Mouse (Mus musculus) Patski (cell line): ENCODE measurements around the gene Mcf2l. TPM values are rescaled to one million over a fixed set of nuclear protein-coding genes. Genes with fewer than 3 reads are reported as not detected.

Experiments used
- ATAC-seq: fragments of 100-300 bp; one replicate; pipeline ENCODE4 v1.8.0; 2021
- CTCF ChIA-PET: fragments of 350-600 bp; sonication (Branson Sonifier 250); formaldehyde crosslinking; loops from one replicate; lab custom pipeline; 2022; ENCODE audit warnings: inconsistent platforms; lab: Charles Lee
- POLR2A ChIA-PET: fragments of 350-600 bp; sonication (Branson Sonifier 250); formaldehyde crosslinking; loops from one replicate; lab custom pipeline; 2022; ENCODE audit warnings: antibody characterized with exemption, inconsistent platforms; lab: Charles Lee
- DNase-seq: peaks from one replicate; pipeline ENCODE4 v3.0.0-alpha.2; 2011; ENCODE audit warnings: low read depth, low spot score
- H3K27me3 ChIP-seq: fragments of 371-371 bp; one replicate; pipeline ENCODE4 v1.5.1; 2021
- CTCF ChIP-seq: fragments of 100-300 bp; IDR thresholded peaks from one replicate; pipeline ENCODE4 v1.5.1; 2021
- in situ Hi-C: fragments of 300-500 bp; cut with MboI; formaldehyde crosslinking; loops from 3 replicates; pipeline ENCODE4 v1.11.1; 2018; ENCODE audit warnings: low pct_unique_long_range_greater_than_20kb, mixed read lengths
- polyA plus RNA-seq: library from polyadenylated mRNA; unstranded; gene quantifications from one replicate; pipeline ENCODE4 v1.2.3, GENCODE M21; 2021

The Mcf2l gene
- polyA plus RNA-seq, 1 experiment from 2014 or later = 6.8 TPM

- ATAC-seq (no peak), DNase-seq (no peak)
- no peak for TF ChIP-seq CTCF
- ChIA-PET POLR2A (no interaction called here), CTCF (interaction anchor here (2.0 kb wide), 1 partner anchor 20 kb away, joined by 6 read pairs; no protein-coding TSS in a partner anchor)
- in situ Hi-C loops = no loop called here
- no peaks in the 10 kb centered on the region for H3K27me3 ChIP-seq
Measured at GRCm38 (mm10) chr8:12947604-12948573, 74.3 kb downstream of the Mcf2l start.

- ATAC-seq = no peak
- POLR2A ChIA-PET = no interaction called here
- no peak for TF ChIP-seq CTCF
- in situ Hi-C loops = no loop called here
- no peak for DNase-seq
- no peaks in the 10 kb centered on the region for H3K27me3 ChIP-seq
- CTCF ChIA-PET = interaction anchor here (2.0 kb wide), 1 partner anchor 21 kb away, joined by 6 read pairs; no protein-coding TSS in a partner anchor
Measured at GRCm38 (mm10) chr8:12948574-12948961, 75.0 kb downstream of the Mcf2l start.

GRCm38 (mm10) chr8:12951051-12951630 lies 77.5 kb downstream of the Mcf2l start:
- H3K27me3 ChIP-seq = no peaks in the 10 kb centered on the region
- TF ChIP-seq CTCF = no peak
- DNase-seq (no peak), ATAC-seq (no peak)
- in situ Hi-C loops = no loop called here
- POLR2A ChIA-PET = no interaction called here
- CTCF ChIA-PET = no interaction called here

- CTCF ChIA-PET = no interaction called here
- POLR2A ChIA-PET = no interaction called here
- ATAC-seq (no peak), DNase-seq (no peak)
- TF ChIP-seq CTCF = no peak
- in situ Hi-C loops = no loop called here
- H3K27me3 ChIP-seq = no peaks in the 10 kb centered on the region
Measured at GRCm38 (mm10) chr8:12952699-12953098, 79.1 kb downstream of the Mcf2l start.

- POLR2A ChIA-PET = no interaction called here
- no peaks in the 10 kb centered on the region for H3K27me3 ChIP-seq
- in situ Hi-C loops = no loop called here
- CTCF ChIA-PET = no interaction called here
- TF ChIP-seq CTCF = no peak
- DNase-seq (no peak), ATAC-seq (no peak)
Measured at GRCm38 (mm10) chr8:12955362-12955879, 81.8 kb downstream of the Mcf2l start.

- in situ Hi-C loops = no loop called here
- no peak for ATAC-seq
- POLR2A ChIA-PET = no interaction called here
- no peak for TF ChIP-seq CTCF
- CTCF ChIA-PET = no interaction called here
- no peak for DNase-seq
- no peaks in the 10 kb centered on the region for H3K27me3 ChIP-seq
Measured at GRCm38 (mm10) chr8:12955880-12956279, 82.3 kb downstream of the Mcf2l start.

GRCm38 (mm10) chr8:12956941-12957340 lies 83.3 kb downstream of the Mcf2l start:
- DNase-seq (no peak), ATAC-seq (no peak)
- in situ Hi-C loops = no loop called here
- ChIA-PET POLR2A (no interaction called here), CTCF (interaction anchor here (0.5 to 1.4 kb wide), 2 partner anchors 30 to 283 kb away, joined by 3 read pairs; no protein-coding TSS in a partner anchor)
- H3K27me3 ChIP-seq = no peaks in the 10 kb centered on the region
- no peak for TF ChIP-seq CTCF

GRCm38 (mm10) chr8:12957419-12957818 lies 83.8 kb downstream of the Mcf2l start:
- no peaks in the 10 kb centered on the region for H3K27me3 ChIP-seq
- no peak for DNase-seq
- in situ Hi-C loops = no loop called here
- ChIA-PET CTCF (interaction anchor here (0.5 to 1.4 kb wide), 2 partner anchors 30 to 284 kb away, joined by 3 read pairs; no protein-coding TSS in a partner anchor), POLR2A (no interaction called here)
- no peak for TF ChIP-seq CTCF
- ATAC-seq = no peak

- no peaks in the 10 kb centered on the region for H3K27me3 ChIP-seq
- ChIA-PET CTCF (interaction anchor here (1.9 kb wide), 1 partner anchor 12 kb away, joined by 4 read pairs; no protein-coding TSS in a partner anchor), POLR2A (no interaction called here)
- no peak for TF ChIP-seq CTCF
- in situ Hi-C loops = no loop called here
- no peak for DNase-seq
- no peak for ATAC-seq
Measured at GRCm38 (mm10) chr8:12960609-12961008, 87.0 kb downstream of the Mcf2l start.

GRCm38 (mm10) chr8:12961211-12961610 lies 87.6 kb downstream of the Mcf2l start:
- CTCF ChIA-PET = interaction anchor here (1.9 kb wide), 1 partner anchor 11 kb away, joined by 4 read pairs; no protein-coding TSS in a partner anchor

More at GRCm38 (mm10) chr8:12961211-12961610, 87.6 kb downstream of the Mcf2l start:
- H3K27me3 ChIP-seq = no peaks in the 10 kb centered on the region
- TF ChIP-seq CTCF = no peak
- DNase-seq (no peak), ATAC-seq (no peak)
- POLR2A ChIA-PET = no interaction called here
- in situ Hi-C loops = no loop called here
